In genomic region chr6:28635092-28635491, GRCm38 (mm10) we compare ENCODE assay signal across 28 mouse cellular contexts.
A peak's percentile ranks its signal among the peaks of the same experiment; 100 is the strongest.
DNase-seq lines count a peak whose midpoint lies in the region; ATAC-seq and TF ChIP-seq lines count a peak whose summit lies in the region.
"Had no signal": no experiment of that assay in that cellular context is flagged by ENCODE, and none has a peak within 500 bp of the region (broad histone marks: within the 10 kb centered on the region; RNA-seq: fewer than 3 reads in every experiment).

No protein-coding gene starts in this region.

- H3K4me2 ChIP-seq in kidney, embryonic 15.5 days: no peak overlapping the region
- no peak overlapping the region for H3K4me2 ChIP-seq in liver, embryonic 11.5 days
- H3K4me2 ChIP-seq in liver, embryonic 14.5 days (ENCODE audit: low read depth): no peak overlapping the region
- no peak overlapping the region for H3K4me2 ChIP-seq in liver, postnatal 0 days (ENCODE audit: low read depth, low read length)
- no peak overlapping the region for H3K4me2 ChIP-seq in midbrain, embryonic 13.5 days (replicated peaks)
- H3K4me2 ChIP-seq: embryonic facial prominence, embryonic 13.5 days; forebrain, embryonic 13.5 days; heart, embryonic 13.5 days; hindbrain, embryonic 14.5 days had no signal

- DNase-seq in kidney, postnatal 14 days: no peak
- no peak for DNase-seq in liver, embryonic 11.5 days (ENCODE audit: low spot score)
- DNase-seq in liver, embryonic 14.5 days (ENCODE audit: low read depth in 3 of 3, low spot score in 3 of 3): no peak
- DNase-seq in liver, postnatal 0 days: no peak
- no peak for DNase-seq in right cerebral cortex, adult 2 months (ENCODE audit: low spot score in 2 of 2)
- DNase-seq: adrenal gland, adult 8-10 months; adrenal gland, postnatal 25 days; cerebellum, adult 11-12 months; cerebellum, adult 8-10 months; cerebellum, postnatal 10 days; cerebellum, postnatal 36 days; embryo, embryonic 11 days; gastrocnemius, postnatal 10 days; heart, adult 18-20 months; heart, postnatal 14 days; heart, postnatal 4 days had no signal

- 0 out of 2 replicates have a peak, but pooled peaks have one; percentile 22 for ATAC-seq in kidney, embryonic 15.5 days (replicated peaks; ENCODE audit: low FRiP score)
- ATAC-seq in liver, embryonic 11.5 days (replicated peaks; ENCODE audit: low FRiP score): 0 out of 2 replicates have a peak, but pooled peaks have one; percentile 33
- 0 out of 2 replicates have a peak, but pooled peaks have one; percentile 32 for ATAC-seq in liver, embryonic 14.5 days (ENCODE audit: insufficient read depth)
- ATAC-seq in liver, postnatal 0 days: peak; percentile 88
- ATAC-seq in midbrain, embryonic 13.5 days: no peak
- ATAC-seq: activated CD4-positive, CD25-positive, alpha-beta regulatory T cell, adult 4 months; CD4-positive, CD25-positive, alpha-beta regulatory T cell, adult 4 months; forebrain, embryonic 13.5 days; forebrain, embryonic 16.5 days had no signal

- no peak overlapping the region for H3K4me3 ChIP-seq in kidney, embryonic 15.5 days (replicated peaks)
- no peak overlapping the region for H3K4me3 ChIP-seq in liver, embryonic 11.5 days (ENCODE audit: low read depth, low read length)
- H3K4me3 ChIP-seq in liver, embryonic 14.5 days (ENCODE audit: insufficient read depth in 1 of 2, low read depth in 2 of 2, low read length in 2 of 2): no peak overlapping the region
- H3K4me3 ChIP-seq in liver, postnatal 0 days (ENCODE audit: low read depth, low read length): no peak overlapping the region
- H3K4me3 ChIP-seq in midbrain, embryonic 13.5 days (replicated peaks): no peak overlapping the region
- H3K4me3 ChIP-seq: embryonic facial prominence, embryonic 10.5 days; embryonic facial prominence, embryonic 13.5 days; forebrain, embryonic 10.5 days; forebrain, embryonic 13.5 days; heart, embryonic 10.5 days; heart, embryonic 13.5 days had no signal

- H3K27me3 ChIP-seq in kidney, embryonic 15.5 days: no peaks in the 10 kb centered on the region
- no peaks in the 10 kb centered on the region for H3K27me3 ChIP-seq in liver, embryonic 11.5 days (replicated peaks; ENCODE audit: control insufficient read depth, insufficient read depth, low read length)
- H3K27me3 ChIP-seq in liver, embryonic 14.5 days (ENCODE audit: control insufficient read depth, insufficient read depth, low read length): no peaks in the 10 kb centered on the region
- no peaks in the 10 kb centered on the region for H3K27me3 ChIP-seq in liver, postnatal 0 days (ENCODE audit: insufficient read depth, low read length)
- H3K27me3 ChIP-seq in midbrain, embryonic 13.5 days: no peaks in the 10 kb centered on the region
- H3K27me3 ChIP-seq: embryonic facial prominence, embryonic 13.5 days; forebrain, embryonic 13.5 days; heart, embryonic 13.5 days had no signal

- TF ChIP-seq CTCF in liver, embryonic 14.5 days (IDR thresholded peaks at IDR 0.05; ENCODE audit: low read depth): no peak
- no peak for TF ChIP-seq CTCF in liver, postnatal 0 days (IDR thresholded peaks at IDR 0.05; ENCODE audit: low read depth)

- no peak overlapping the region for H3K27ac ChIP-seq in kidney, embryonic 15.5 days
- H3K27ac ChIP-seq in liver, embryonic 11.5 days (ENCODE audit: low read depth, low read length): no peak overlapping the region
- no peak overlapping the region for H3K27ac ChIP-seq in liver, embryonic 14.5 days
- H3K27ac ChIP-seq in liver, postnatal 0 days (ENCODE audit: low read depth): 0 out of 2 replicates have a peak overlapping the region, but pooled peaks have one; percentile 12
- H3K27ac ChIP-seq in midbrain, embryonic 13.5 days: no peak overlapping the region
- H3K27ac ChIP-seq: embryonic facial prominence, embryonic 10.5 days; embryonic facial prominence, embryonic 13.5 days; forebrain, embryonic 10.5 days; forebrain, embryonic 13.5 days; heart, embryonic 10.5 days; heart, embryonic 13.5 days; hindbrain, embryonic 14.5 days had no signal

- no peak overlapping the region for H3K9ac ChIP-seq in kidney, embryonic 15.5 days
- no peak overlapping the region for H3K9ac ChIP-seq in liver, embryonic 11.5 days (ENCODE audit: low read depth, low read length)
- H3K9ac ChIP-seq in liver, embryonic 14.5 days (replicated peaks): no peak overlapping the region
- no peak overlapping the region for H3K9ac ChIP-seq in liver, postnatal 0 days (replicated peaks)
- H3K9ac ChIP-seq in midbrain, embryonic 13.5 days (replicated peaks): no peak overlapping the region
- H3K9ac ChIP-seq: embryonic facial prominence, embryonic 13.5 days; forebrain, embryonic 13.5 days; heart, embryonic 13.5 days; hindbrain, embryonic 14.5 days had no signal

- peaks cover 12% of the 10 kb centered on the region; the same call in 1 of the 2 replicates for H3K4me1 ChIP-seq in kidney, embryonic 15.5 days
- H3K4me1 ChIP-seq in liver, embryonic 11.5 days (replicated peaks; ENCODE audit: control insufficient read depth, insufficient read depth, low read length): peaks cover 11% of the 10 kb centered on the region
- H3K4me1 ChIP-seq in liver, embryonic 14.5 days (replicated peaks; ENCODE audit: control insufficient read depth in 2 of 2, insufficient read depth in 2 of 2, low read length in 1 of 2): peaks cover 16 to 17% of the 10 kb centered on the region in 2 experiments
- H3K4me1 ChIP-seq in liver, postnatal 0 days (ENCODE audit: insufficient read depth): peaks cover 20% of the 10 kb centered on the region
- peaks cover 21% of the 10 kb centered on the region for H3K4me1 ChIP-seq in midbrain, embryonic 13.5 days (replicated peaks)

- WGBS in kidney, embryonic 15.5 days: 58% methylated on average over 1 of the region's 1 CpGs
- WGBS in liver, embryonic 11.5 days: 53% methylated on average over 1 of the region's 1 CpGs
- WGBS in liver, embryonic 14.5 days (ENCODE audit: insufficient replicate concordance): 56% methylated on average over 1 of the region's 1 CpGs
- 38% methylated on average over 1 of the region's 1 CpGs for WGBS in liver, postnatal 0 days (ENCODE audit: insufficient replicate concordance)
- WGBS in midbrain, embryonic 13.5 days: 76% methylated on average over 1 of the region's 1 CpGs

- TF ChIP-seq EP300 in liver, embryonic 14.5 days (IDR thresholded peaks at IDR 0.05; ENCODE audit: low read depth): no peak
- TF ChIP-seq EP300 in liver, postnatal 0 days (IDR thresholded peaks at IDR 0.05; ENCODE audit: low read depth): no peak

- H3K36me3 ChIP-seq in kidney, embryonic 15.5 days: no peaks in the 10 kb centered on the region
- no peaks in the 10 kb centered on the region for H3K36me3 ChIP-seq in liver, embryonic 11.5 days (ENCODE audit: control insufficient read depth, insufficient read depth, low read length)
- H3K36me3 ChIP-seq in liver, embryonic 14.5 days (replicated peaks; ENCODE audit: control insufficient read depth, insufficient read depth, low read depth): no peaks in the 10 kb centered on the region
- no peaks in the 10 kb centered on the region for H3K36me3 ChIP-seq in liver, postnatal 0 days (replicated peaks; ENCODE audit: insufficient read depth, low read length)
- H3K36me3 ChIP-seq in midbrain, embryonic 13.5 days: no peaks in the 10 kb centered on the region
- H3K36me3 ChIP-seq: embryonic facial prominence, embryonic 10.5 days; embryonic facial prominence, embryonic 13.5 days; forebrain, embryonic 10.5 days; heart, embryonic 10.5 days; heart, embryonic 13.5 days had no signal

- H3K9me3 ChIP-seq in kidney, embryonic 15.5 days (replicated peaks): no peaks in the 10 kb centered on the region
- no peaks in the 10 kb centered on the region for H3K9me3 ChIP-seq in liver, embryonic 11.5 days (ENCODE audit: control insufficient read depth, low read length)
- H3K9me3 ChIP-seq in liver, embryonic 14.5 days (ENCODE audit: control insufficient read depth, low read length): no peaks in the 10 kb centered on the region
- H3K9me3 ChIP-seq in liver, postnatal 0 days (ENCODE audit: low read length): no peaks in the 10 kb centered on the region
- no peaks in the 10 kb centered on the region for H3K9me3 ChIP-seq in midbrain, embryonic 13.5 days
- H3K9me3 ChIP-seq: embryonic facial prominence, embryonic 10.5 days; embryonic facial prominence, embryonic 13.5 days; forebrain, embryonic 10.5 days; forebrain, embryonic 13.5 days; heart, embryonic 10.5 days; heart, embryonic 13.5 days had no signal
